In genomic region chr5:105911498-105911897, GRCm38 (mm10) we compare ENCODE assay signal across 32 mouse cellular contexts. TPM values are rescaled to one million over a fixed set of nuclear protein-coding genes. Genes with fewer than 3 reads are reported as not detected.
DNase-seq lines count a peak whose midpoint lies in the region; ATAC-seq and TF ChIP-seq lines count a peak whose summit lies in the region.
"Had no signal": no experiment of that assay in that cellular context is flagged by ENCODE, and none has a peak within 500 bp of the region (broad histone marks: within the 10 kb centered on the region; RNA-seq: fewer than 3 reads in every experiment).

No protein-coding gene starts in this region.

- no peak for ATAC-seq in heart, embryonic 13.5 days (ENCODE audit: extremely low read depth, insufficient number of reproducible peaks, low FRiP score, low TSS enrichment)
- ATAC-seq in kidney, postnatal 0 days (replicated peaks; ENCODE audit: low FRiP score, low read depth) = no peak

- no peak for DNase-seq in heart, postnatal 25 days (ENCODE audit: low spot score)
- peak; percentile 25 for DNase-seq in kidney, postnatal 0 days (ENCODE audit: low spot score)
- no peak for DNase-seq in kidney, adult 2 months
- peak; percentile 8 for DNase-seq in lung, postnatal 36 days
- no peak for DNase-seq in lung, postnatal 4 days
- no peak for DNase-seq in left cerebral cortex, postnatal 14 days (ENCODE audit: low spot score in 2 of 2)
- DNase-seq: adrenal gland, adult 8-10 months; B cell, adult 2 months; cerebellum, adult 8-10 months; cerebellum, postnatal 25 days; gastrocnemius, postnatal 10 days; heart, postnatal 36 days; kidney, adult 8-10 months; kidney, postnatal 10 days; layer of hippocampus, postnatal 36 days; liver, embryonic 13.5 days; right cerebral cortex, adult 18-20 months; spleen, adult 18-20 months; thymus, postnatal 14 days had no signal

- no peaks in the 10 kb centered on the region for H3K9me3 ChIP-seq in heart, embryonic 13.5 days
- no peaks in the 10 kb centered on the region for H3K9me3 ChIP-seq in kidney, postnatal 0 days (replicated peaks; ENCODE audit: low read length)
- H3K9me3 ChIP-seq: embryonic facial prominence, embryonic 10.5 days; embryonic facial prominence, embryonic 15.5 days; forebrain, embryonic 12.5 days; G1E; hindbrain, embryonic 13.5 days; limb, embryonic 10.5 days; limb, embryonic 15.5 days; liver, embryonic 13.5 days; lung, embryonic 15.5 days; megakaryocyte, embryonic 14.5 days; midbrain, embryonic 12.5 days; neural tube, embryonic 12.5 days had no signal

- H3K4me1 ChIP-seq in heart, embryonic 13.5 days = peaks cover 26% of the 10 kb centered on the region
- no peaks in the 10 kb centered on the region for H3K4me1 ChIP-seq in kidney, postnatal 0 days (replicated peaks; ENCODE audit: insufficient read depth, low read length)
- no peaks in the 10 kb centered on the region for H3K4me1 ChIP-seq in kidney, adult 2 months (ENCODE audit: control insufficient read depth, insufficient read depth, low read length)
- H3K4me1 ChIP-seq: embryonic facial prominence, embryonic 10.5 days; embryonic facial prominence, embryonic 15.5 days; forebrain, embryonic 12.5 days; hindbrain, embryonic 13.5 days; limb, embryonic 10.5 days; limb, embryonic 15.5 days; lung, embryonic 15.5 days; midbrain, embryonic 12.5 days; neural tube, embryonic 12.5 days had no signal

- WGBS in heart, embryonic 13.5 days = 54% methylated on average over 5 of the region's 5 CpGs
- 64% methylated on average over 5 of the region's 5 CpGs for WGBS in kidney, postnatal 0 days
- WGBS in kidney, adult 2 months = 69% methylated on average over 5 of the region's 5 CpGs

- no peak for TF ChIP-seq POLR2A in kidney, adult 2 months (IDR thresholded peaks at IDR 0.05; ENCODE audit: low read depth, low read length)

- no peak overlapping the region for H3K4me2 ChIP-seq in heart, embryonic 13.5 days
- no peak overlapping the region for H3K4me2 ChIP-seq in kidney, postnatal 0 days (ENCODE audit: low read length)
- H3K4me2 ChIP-seq: embryonic facial prominence, embryonic 15.5 days; forebrain, embryonic 12.5 days; hindbrain, embryonic 13.5 days; limb, embryonic 15.5 days; liver, embryonic 13.5 days; lung, embryonic 15.5 days; midbrain, embryonic 12.5 days; neural tube, embryonic 12.5 days had no signal

- H3K9ac ChIP-seq in heart, embryonic 13.5 days = no peak overlapping the region
- H3K9ac ChIP-seq in kidney, postnatal 0 days (ENCODE audit: low read depth, low read length) = no peak overlapping the region
- H3K9ac ChIP-seq: embryonic facial prominence, embryonic 15.5 days; forebrain, embryonic 12.5 days; hindbrain, embryonic 13.5 days; limb, embryonic 15.5 days; liver, embryonic 13.5 days; lung, embryonic 15.5 days; midbrain, embryonic 12.5 days; neural tube, embryonic 12.5 days had no signal

- no peak for TF ChIP-seq CTCF in kidney, postnatal 0 days (IDR thresholded peaks at IDR 0.05; ENCODE audit: low read depth)
- no peak for TF ChIP-seq CTCF in kidney, adult 2 months (conservative IDR thresholded peaks at IDR 0.05; ENCODE audit: insufficient read depth, insufficient read length, low read depth, low read length)

- no peak overlapping the region for H3K4me3 ChIP-seq in heart, embryonic 13.5 days
- no peak overlapping the region for H3K4me3 ChIP-seq in kidney, postnatal 0 days (replicated peaks; ENCODE audit: low read depth, low read length)
- no peak overlapping the region for H3K4me3 ChIP-seq in kidney, adult 2 months (ENCODE audit: insufficient read depth, low read depth, low read length)
- H3K4me3 ChIP-seq: embryonic facial prominence, embryonic 10.5 days; embryonic facial prominence, embryonic 15.5 days; forebrain, embryonic 12.5 days; hindbrain, embryonic 13.5 days; limb, embryonic 10.5 days; limb, embryonic 15.5 days; liver, embryonic 13.5 days; lung, embryonic 15.5 days; megakaryocyte, embryonic 14.5 days; midbrain, embryonic 12.5 days; myocyte; neural tube, embryonic 12.5 days had no signal

- H3K36me3 ChIP-seq in heart, embryonic 13.5 days = peaks cover 90% of the 10 kb centered on the region
- H3K36me3 ChIP-seq in kidney, postnatal 0 days (ENCODE audit: insufficient read depth, low read length) = peaks cover 52% of the 10 kb centered on the region
- peaks cover 4% of the 10 kb centered on the region; the same call in 1 of the 2 replicates for H3K36me3 ChIP-seq in kidney, adult 2 months (ENCODE audit: control insufficient read depth, insufficient read depth, low read length)

- intact Hi-C loops in heart, postnatal 25 days (cut with DNase I) = no loop called here
- intact Hi-C loops in left cerebral cortex, postnatal 14 days (cut with DNase I) = no loop called here

- no peaks in the 10 kb centered on the region for H3K27me3 ChIP-seq in heart, embryonic 13.5 days (replicated peaks)
- no peaks in the 10 kb centered on the region for H3K27me3 ChIP-seq in kidney, postnatal 0 days (ENCODE audit: insufficient read depth, low read length)
- H3K27me3 ChIP-seq in kidney, adult 2 months (replicated peaks; ENCODE audit: control insufficient read depth, insufficient read depth, low read length) = no peaks in the 10 kb centered on the region
- H3K27me3 ChIP-seq: embryonic facial prominence, embryonic 15.5 days; forebrain, embryonic 12.5 days; hindbrain, embryonic 13.5 days; limb, embryonic 15.5 days; liver, embryonic 13.5 days; lung, embryonic 15.5 days; megakaryocyte, embryonic 14.5 days; midbrain, embryonic 12.5 days; neural tube, embryonic 12.5 days had no signal

- H3K27ac ChIP-seq in heart, embryonic 13.5 days (replicated peaks) = 0 out of 2 replicates have a peak overlapping the region, but pooled peaks have one; percentile 2
- no peak overlapping the region for H3K27ac ChIP-seq in kidney, postnatal 0 days
- no peak overlapping the region for H3K27ac ChIP-seq in kidney, adult 2 months (ENCODE audit: insufficient read depth, low read depth, low read length)
- H3K27ac ChIP-seq: embryonic facial prominence, embryonic 10.5 days; embryonic facial prominence, embryonic 15.5 days; forebrain, embryonic 12.5 days; hindbrain, embryonic 13.5 days; limb, embryonic 10.5 days; limb, embryonic 15.5 days; liver, embryonic 13.5 days; lung, embryonic 15.5 days; midbrain, embryonic 12.5 days; neural tube, embryonic 12.5 days had no signal

RNA-seq across cellular contexts. Expression of gene Zfp326, which starts 35.1 kb away (rescaled TPM):
- polyA plus RNA-seq in heart, embryonic 13.5 days (2015; fragmentation: Nextera tagmentation; extraction: Ambion mirVana) = 24.2 and 27.5 TPM in 2 replicates
- total RNA-seq in heart, postnatal 25 days (2021) = 10 to 100 TPM; 13.6 to 14.4 TPM
- 28.9 and 32.3 TPM in 2 replicates for polyA plus RNA-seq in kidney, postnatal 0 days (2015; fragmentation: Nextera tagmentation; extraction: Ambion mirVana)
- 6.4 and 7.5 TPM in 2 replicates for polyA plus RNA-seq in kidney, adult 2 months (2012; rRNA removed)
- 10 to 100 TPM; 37.0 to 40.0 TPM for total RNA-seq in left cerebral cortex, postnatal 14 days (2021)

Comparison
In these comparisons a context has a peak if more than half of its experiments do, and no peak if none do; other contexts are left out.
1. DNase-seq: peak in kidney, postnatal 0 days (single experiment) and lung, postnatal 36 days (single experiment); none in heart, postnatal 25 days (single experiment), kidney, adult 2 months (single experiment), lung, postnatal 4 days (0 of 2) and left cerebral cortex, postnatal 14 days (0 of 2).